Mouse (Mus musculus): ENCODE measurements at regions not wholly inside any gene's neighbourhood (a gene's known extent, or its start where the extent isn't known, plus 50 kb on each side); places are given as distances from the start of the nearest gene placed in this dataset.

DNA sequence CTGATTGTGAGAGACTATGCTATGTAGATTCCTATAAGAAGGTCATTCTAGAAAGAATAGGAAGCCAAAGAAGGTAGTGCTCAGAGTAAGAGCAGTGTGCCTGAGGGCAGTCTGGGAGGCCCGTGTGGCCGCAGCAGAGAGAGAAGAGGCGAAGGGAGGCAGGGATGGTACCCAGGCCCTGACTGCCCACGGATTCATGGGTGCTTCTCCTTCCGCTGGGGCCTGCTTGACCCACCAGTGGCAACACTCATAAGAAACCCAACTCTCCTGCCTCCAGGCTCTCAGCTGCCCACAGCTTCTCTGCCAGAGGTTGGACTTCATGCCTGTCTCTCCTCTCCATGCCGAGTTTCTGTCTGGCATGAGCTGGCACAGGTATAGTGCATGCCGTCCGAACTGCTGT, 60.6 kb upstream of the Twist2 start:
- no peak for DNase-seq (ENCODE audit: low spot score)

GRCm38 (mm10) chr1:91742031-91742430, 59.2 kb upstream of the Twist2 start:
- no peak for DNase-seq (ENCODE audit: low spot score)

GRCm38 (mm10) chr1:91742914-91743313, 58.3 kb upstream of the Twist2 start:
- DNase-seq (ENCODE audit: low spot score), result no peak

- DNase-seq (ENCODE audit: low spot score), result no peak
Measured at GRCm38 (mm10) chr1:91744076-91744475, 57.2 kb upstream of the Twist2 start.

- no peak for DNase-seq (ENCODE audit: low spot score)
Measured at GRCm38 (mm10) chr1:91744701-91745100, 56.6 kb upstream of the Twist2 start.

DNA sequence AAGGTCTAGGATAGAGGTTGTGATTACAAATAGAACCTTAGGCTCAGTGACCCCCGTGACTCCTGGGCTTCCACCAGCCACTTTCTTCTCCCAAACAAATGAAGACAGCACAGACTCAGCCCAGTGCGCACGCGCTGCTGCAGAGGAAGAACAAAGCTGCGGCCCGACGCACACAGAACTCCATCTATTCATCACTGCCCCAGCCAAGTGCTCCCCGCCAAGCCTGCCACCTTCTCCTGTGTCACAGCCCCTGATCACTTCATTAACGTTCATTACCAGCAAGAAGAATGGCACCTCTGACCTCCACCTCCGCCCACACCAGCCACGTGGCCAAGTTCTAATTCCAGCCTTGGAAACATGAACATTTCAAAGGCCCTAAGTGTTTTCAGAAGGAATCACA, 53.7 kb upstream of the Twist2 start:
- no peak for DNase-seq (ENCODE audit: low spot score)

Data from T-cell, adult 2 months (primary cell).